Mouse (Mus musculus) liver, embryonic 16.5 days (tissue): Measurements from ENCODE around the gene Cmip. TPM values are rescaled to one million over a fixed set of nuclear protein-coding genes. Genes with fewer than 3 reads are reported as not detected.
A peak's percentile ranks its signal among the peaks of the same experiment; 100 is the strongest.

Source experiments
- ATAC-seq: fragments of 200-750 bp; cut with Nextera tagmentation; 2 replicates; pipeline ENCODE4 v1.8.0; 2017; ENCODE audit warnings: low read depth, mild to moderate bottlenecking, moderate number of reproducible peaks, moderate library complexity
- H3K27ac ChIP-seq: fragments of 300-500 bp; sonication (generic); 2 replicates; pipeline ENCODE4 v1.5.1; 2014; ENCODE audit warnings: mild to moderate bottlenecking, low read length
- H3K27me3 ChIP-seq: fragments of 300-500 bp; sonication (generic); 2 replicates; pipeline ENCODE4 v1.6.1; 2014; ENCODE audit warnings: low read depth, low read length, mixed read lengths; ENCODE audit not compliant: control insufficient read depth, insufficient read depth
- H3K36me3 ChIP-seq: fragments of 300-500 bp; sonication (generic); 2 replicates; pipeline ENCODE4 v1.6.1; 2014; ENCODE audit warnings: mild to moderate bottlenecking; ENCODE audit not compliant: control insufficient read depth, insufficient read depth
- H3K4me1 ChIP-seq: fragments of 300-500 bp; sonication (generic); 2 replicates; pipeline ENCODE4 v1.6.1; 2014; ENCODE audit warnings: low read depth, low read length, mixed read lengths; ENCODE audit not compliant: control insufficient read depth
- H3K4me2 ChIP-seq: fragments of 300-500 bp; sonication (generic); 2 replicates; pipeline ENCODE4 v1.6.1; 2014; ENCODE audit warnings: low read depth, low read length, mixed read lengths
- H3K4me3 ChIP-seq: fragments of 300-500 bp; sonication (generic); 2 replicates; pipeline ENCODE4 v1.5.1; 2014; ENCODE audit warnings: low read depth, mild to moderate bottlenecking, low read length
- H3K9ac ChIP-seq: fragments of 300-500 bp; sonication (generic); 2 replicates; pipeline ENCODE4 v1.6.1; 2014; ENCODE audit warnings: low read depth, low read length
- H3K9me3 ChIP-seq: fragments of 300-500 bp; sonication (generic); replicated peaks from 2 replicates; pipeline ENCODE4 v1.6.1; 2016; ENCODE audit warnings: low read length; ENCODE audit not compliant: control insufficient read depth
- WGBS: fragments of 180-500 bp; shearing (Covaris S2); extraction: QIAGEN DNeasy Blood & Tissue Kit; methylation state at CpG from one replicate; pipeline ENCODE4 v1.1.7; 2014; ENCODE audit not compliant: insufficient replicate concordance; 5-methylcytosine and 5-hydroxymethylcytosine counted together
- polyA plus RNA-seq: library from polyadenylated mRNA; unstranded; fragments of >200 nt; fragmentation: Nextera tagmentation; extraction: Ambion mirVana; gene quantifications from 2 replicates; pipeline ENCODE4 v1.2.1, GENCODE M21; 2015

Cmip gene
- polyA plus RNA-seq, 1 experiment from 2014 or later, result 9.1 TPM

- H3K36me3 ChIP-seq, result no peaks in the 10 kb centered on the region
- H3K4me1 ChIP-seq, result peaks cover 67% of the 10 kb centered on the region
- H3K9ac ChIP-seq, result peak overlapping the region; percentile 66
- WGBS, result 32% methylated on average over 10 of the region's 10 CpGs
- H3K4me2 ChIP-seq, result peak overlapping the region; percentile 59
- peak; percentile 45 for ATAC-seq
- H3K9me3 ChIP-seq, result no peaks in the 10 kb centered on the region
- peak overlapping the region; percentile 91 for H3K27ac ChIP-seq
- peak overlapping the region; percentile 41 for H3K4me3 ChIP-seq
- no peaks in the 10 kb centered on the region for H3K27me3 ChIP-seq
These were observed 77.3 kb downstream of the Cmip start for GRCm38 (mm10) chr8:117334058-117334747.

- H3K9ac ChIP-seq, result peak overlapping the region; percentile 66
- H3K9me3 ChIP-seq, result no peaks in the 10 kb centered on the region
- 28% methylated on average over 14 of the region's 14 CpGs for WGBS
- peak overlapping the region; percentile 59 for H3K4me2 ChIP-seq
- ATAC-seq, result peak; percentile 68
- H3K27me3 ChIP-seq, result no peaks in the 10 kb centered on the region
- H3K4me3 ChIP-seq, result peak overlapping the region; percentile 41
- H3K27ac ChIP-seq, result peak overlapping the region; percentile 91
- no peaks in the 10 kb centered on the region for H3K36me3 ChIP-seq
- H3K4me1 ChIP-seq, result peaks cover 71% of the 10 kb centered on the region
These were observed 78.0 kb downstream of the Cmip start for GRCm38 (mm10) chr8:117334748-117335393.

GRCm38 (mm10) chr8:117335423-117335822, 78.6 kb downstream of the Cmip start:
- peak overlapping the region; percentile 91 for H3K27ac ChIP-seq
- H3K9ac ChIP-seq, result peak overlapping the region; percentile 49
- H3K9me3 ChIP-seq, result no peaks in the 10 kb centered on the region
- no peaks in the 10 kb centered on the region for H3K27me3 ChIP-seq
- H3K4me1 ChIP-seq, result peaks cover 76% of the 10 kb centered on the region
- no peaks in the 10 kb centered on the region for H3K36me3 ChIP-seq
- H3K4me3 ChIP-seq, result peak overlapping the region; percentile 31; the same call in 1 of the 2 replicates
- 38% methylated on average over 8 of the region's 8 CpGs for WGBS
- ATAC-seq, result peak; percentile 25
- H3K4me2 ChIP-seq, result peak overlapping the region; percentile 59

- H3K9ac ChIP-seq, result no peak overlapping the region
- no peaks in the 10 kb centered on the region for H3K36me3 ChIP-seq
- H3K4me3 ChIP-seq, result no peak overlapping the region
- ATAC-seq, result no peak
- H3K27ac ChIP-seq, result 0 out of 2 replicates have a peak overlapping the region, but pooled peaks have one; percentile 23
- peaks cover 83% of the 10 kb centered on the region for H3K4me1 ChIP-seq
- H3K9me3 ChIP-seq, result no peaks in the 10 kb centered on the region
- 52% methylated on average over 3 of the region's 3 CpGs for WGBS
- H3K27me3 ChIP-seq, result no peaks in the 10 kb centered on the region
- no peak overlapping the region for H3K4me2 ChIP-seq
These were observed 80.3 kb downstream of the Cmip start for GRCm38 (mm10) chr8:117337188-117337587.

GRCm38 (mm10) chr8:117338678-117339077, 81.8 kb downstream of the Cmip start:
- no peaks in the 10 kb centered on the region for H3K27me3 ChIP-seq
- H3K27ac ChIP-seq, result peak overlapping the region; percentile 90
- no peak overlapping the region for H3K9ac ChIP-seq
- no peak overlapping the region for H3K4me3 ChIP-seq
- WGBS, result 25% methylated on average over 2 of the region's 2 CpGs
- no peak for ATAC-seq
- H3K9me3 ChIP-seq, result no peaks in the 10 kb centered on the region
- H3K4me2 ChIP-seq, result no peak overlapping the region
- no peaks in the 10 kb centered on the region for H3K36me3 ChIP-seq
- peaks cover 83% of the 10 kb centered on the region for H3K4me1 ChIP-seq

GRCm38 (mm10) chr8:117339296-117339957, 82.6 kb downstream of the Cmip start:
- 28% methylated on average over 19 of the region's 19 CpGs for WGBS
- H3K4me1 ChIP-seq, result peaks cover 79% of the 10 kb centered on the region
- peak overlapping the region; percentile 90 for H3K27ac ChIP-seq
- no peaks in the 10 kb centered on the region for H3K27me3 ChIP-seq
- peak overlapping the region; percentile 45 for H3K4me2 ChIP-seq
- no peaks in the 10 kb centered on the region for H3K9me3 ChIP-seq
- H3K36me3 ChIP-seq, result no peaks in the 10 kb centered on the region
- H3K4me3 ChIP-seq, result no peak overlapping the region
- peak overlapping the region; percentile 32; the same call in 1 of the 2 replicates for H3K9ac ChIP-seq
- ATAC-seq, result peak; percentile 50

GRCm38 (mm10) chr8:117339958-117340651, 83.2 kb downstream of the Cmip start:
- Histone ChIP-seq H3K9me3 (no peaks in the 10 kb centered on the region), H3K4me1 (peaks cover 77% of the 10 kb centered on the region), H3K27ac (peak overlapping the region; percentile 90), H3K27me3 (no peaks in the 10 kb centered on the region), H3K36me3 (no peaks in the 10 kb centered on the region), H3K9ac (peak overlapping the region; percentile 32; the same call in 1 of the 2 replicates), H3K4me2 (peak overlapping the region; percentile 45), H3K4me3 (no peak overlapping the region)
- 14% methylated on average over 12 of the region's 12 CpGs for WGBS
- peak; percentile 16; the same call in 1 of the 2 replicates for ATAC-seq

- Histone ChIP-seq H3K4me2 (0 out of 2 replicates have a peak overlapping the region, but pooled peaks have one; percentile 45), H3K9ac (no peak overlapping the region), H3K36me3 (no peaks in the 10 kb centered on the region), H3K27me3 (no peaks in the 10 kb centered on the region), H3K4me1 (peaks cover 70% of the 10 kb centered on the region), H3K9me3 (no peaks in the 10 kb centered on the region), H3K4me3 (no peak overlapping the region), H3K27ac (peak overlapping the region; percentile 90)
- WGBS, result 79% methylated on average over 12 of the region's 12 CpGs
- 0 out of 2 replicates have a peak, but pooled peaks have one; percentile 10 for ATAC-seq
These were observed 83.9 kb downstream of the Cmip start for GRCm38 (mm10) chr8:117340800-117341199.
